Mouse (Mus musculus) MEL (cell line): ENCODE results near the gene Hadha. TPM values are rescaled to one million over a fixed set of nuclear protein-coding genes. Genes with fewer than 3 reads are reported as not detected.

Experiments used
- DNase-seq: peaks from one replicate; pipeline ENCODE4 v3.0.0; 2011; ENCODE audit warnings: low read depth, low spot score
- H3K27ac ChIP-seq: 2 replicates; pipeline ENCODE4 v1.5.1; 2012; ENCODE audit warnings: low read depth, mild to moderate bottlenecking, control low read depth, low read length, moderate library complexity; ENCODE audit not compliant: control insufficient read depth
- H3K27me3 ChIP-seq, 2 experiments: fragments of 150-350 bp in 1 of 2; sonication (generic) in 1 of 2; 2 replicates each; pipeline ENCODE4 v1.6.1; 2012; ENCODE audit warnings: low read length in 2 of 2, mild to moderate bottlenecking in 2 of 2, improper control_type of control experiment in 1 of 2, moderate library complexity in 1 of 2; ENCODE audit not compliant: insufficient read depth in 2 of 2, control insufficient read depth in 1 of 2
- H3K36me3 ChIP-seq, 2 experiments: 2 replicates each; pipeline ENCODE4 v1.6.1; 2012 to 2014; ENCODE audit warnings: low read length in 2 of 2, improper control_type of control experiment in 1 of 2, inconsistent platforms in 1 of 2, mild to moderate bottlenecking in 1 of 2; ENCODE audit not compliant: insufficient read depth in 2 of 2, control insufficient read depth in 1 of 2
- H3K4me1 ChIP-seq, 2 experiments: fragments of 150-350 bp in 1 of 2; sonication (generic) in 1 of 2; 2 replicates each; pipeline ENCODE4 v1.6.1; 2012; ENCODE audit warnings: low read length in 2 of 2, improper control_type of control experiment in 1 of 2, mild to moderate bottlenecking in 1 of 2; ENCODE audit not compliant: insufficient read depth in 2 of 2, control insufficient read depth in 1 of 2
- H3K4me3 ChIP-seq, 2 experiments: fragments of 150-350 bp in 1 of 2; sonication (generic) in 1 of 2; 2 replicates each; pipeline ENCODE4 v1.5.1; 2012; ENCODE audit warnings: low read depth in 2 of 2, low read length in 2 of 2, mild to moderate bottlenecking in 2 of 2, moderate library complexity in 2 of 2, control low read depth in 1 of 2, improper control_type of control experiment in 1 of 2; ENCODE audit not compliant: control insufficient read depth in 1 of 2, insufficient read depth in 1 of 2
- H3K79me2 ChIP-seq: 2 replicates; pipeline ENCODE4 v1.6.1; 2012; ENCODE audit warnings: mild to moderate bottlenecking, low read length, moderate library complexity; ENCODE audit not compliant: control insufficient read depth, poor library complexity, insufficient read depth
- H3K9ac ChIP-seq: 2 replicates; pipeline ENCODE4 v1.6.1; 2012; ENCODE audit warnings: low read depth, mild to moderate bottlenecking, control low read depth, low read length, moderate library complexity; ENCODE audit not compliant: control insufficient read depth, poor library complexity, severe bottlenecking
- H3K9me3 ChIP-seq: fragments of 150-350 bp; sonication (generic); replicated peaks from 2 replicates; pipeline ENCODE4 v1.6.1; 2012; ENCODE audit warnings: mild to moderate bottlenecking, low read length, improper control_type of control experiment, moderate library complexity; ENCODE audit not compliant: insufficient read depth
- BHLHE40 ChIP-seq: IDR thresholded peaks from 2 replicates; pipeline ENCODE4 v1.6.1; 2012; ENCODE audit warnings: low read depth, mild to moderate bottlenecking, inconsistent platforms, low read length, improper control_type of control experiment, borderline replicate concordance
- CHD2 ChIP-seq: IDR thresholded peaks from 2 replicates; pipeline ENCODE4 v1.6.1; 2011; ENCODE audit warnings: low read length, improper control_type of control experiment
- E2F4 ChIP-seq: IDR thresholded peaks from 2 replicates; pipeline ENCODE4 v1.6.1; 2011; ENCODE audit warnings: low read depth, low read length, improper control_type of control experiment, borderline replicate concordance
- ELF1 ChIP-seq: IDR thresholded peaks from 2 replicates; pipeline ENCODE4 v1.6.1; 2014; ENCODE audit warnings: low read depth, mild to moderate bottlenecking, inconsistent platforms, low read length, improper control_type of control experiment, moderate library complexity
- EP300 ChIP-seq, 2 experiments: IDR thresholded peaks; 2 replicates each; pipeline ENCODE4 v1.6.1; 2011; ENCODE audit warnings: improper control_type of control experiment in 2 of 2, low read length in 2 of 2, low read depth in 1 of 2, mild to moderate bottlenecking in 1 of 2
- GATA1 ChIP-seq: IDR thresholded peaks from 2 replicates; pipeline ENCODE4 v1.6.1; 2011; ENCODE audit warnings: low read depth, low read length, improper control_type of control experiment
- HCFC1 ChIP-seq: IDR thresholded peaks from 2 replicates; pipeline ENCODE4 v1.6.1; 2012; ENCODE audit warnings: low read depth, mild to moderate bottlenecking, inconsistent platforms, low read length, improper control_type of control experiment, moderate library complexity
- MAX ChIP-seq: IDR thresholded peaks from 2 replicates; pipeline ENCODE4 v1.6.1; 2011; ENCODE audit warnings: low read length, improper control_type of control experiment
- MAZ ChIP-seq: IDR thresholded peaks from 2 replicates; pipeline ENCODE4 v1.6.1; 2012; ENCODE audit warnings: low read depth, mild to moderate bottlenecking, inconsistent platforms, low read length, improper control_type of control experiment
- MXI1 ChIP-seq: IDR thresholded peaks from 2 replicates; pipeline ENCODE4 v1.6.1; 2011; ENCODE audit warnings: mild to moderate bottlenecking, low read depth, low read length, improper control_type of control experiment
- NRF1 ChIP-seq: IDR thresholded peaks from 2 replicates; pipeline ENCODE4 v1.6.1; 2014; ENCODE audit warnings: low read depth, mild to moderate bottlenecking, inconsistent platforms, low read length, improper control_type of control experiment, moderate library complexity; ENCODE audit not compliant: poor library complexity, insufficient read depth, severe bottlenecking
- POLR2A ChIP-seq, 2 experiments: IDR thresholded peaks; 2 replicates each; pipeline ENCODE4 v1.6.1; 2011 to 2012; ENCODE audit warnings: low read length in 2 of 2, mild to moderate bottlenecking in 2 of 2, control low read depth in 1 of 2, improper control_type of control experiment in 1 of 2, low read depth in 1 of 2, moderate library complexity in 1 of 2; ENCODE audit not compliant: control insufficient read depth in 1 of 2, insufficient read depth in 1 of 2, poor library complexity in 1 of 2
- POLR2AphosphoS2 ChIP-seq: IDR thresholded peaks from 2 replicates; pipeline ENCODE4 v1.6.1; 2011; ENCODE audit warnings: low read length, improper control_type of control experiment
- POLR2AphosphoS5 ChIP-seq: IDR thresholded peaks from 2 replicates; pipeline ENCODE4 v1.6.1; 2012; ENCODE audit warnings: low read depth, borderline replicate concordance, mild to moderate bottlenecking, inconsistent platforms, low read length, moderate library complexity, mixed read lengths
- RAD21 ChIP-seq: IDR thresholded peaks from 2 replicates; pipeline ENCODE4 v1.6.1; 2011; ENCODE audit warnings: mild to moderate bottlenecking, low read depth, low read length, improper control_type of control experiment
- USF2 ChIP-seq, 2 experiments: IDR thresholded peaks; 2 replicates each; pipeline ENCODE4 v1.6.1; 2011 to 2012; ENCODE audit warnings: improper control_type of control experiment in 2 of 2, low read length in 2 of 2, borderline replicate concordance in 1 of 2, inconsistent platforms in 1 of 2, low read depth in 1 of 2, mild to moderate bottlenecking in 1 of 2; ENCODE audit not compliant: insufficient read depth in 1 of 2
- ZNF384 ChIP-seq: IDR thresholded peaks from 2 replicates; pipeline ENCODE4 v1.6.1; 2012; ENCODE audit warnings: low read depth, mild to moderate bottlenecking, inconsistent platforms, low read length, improper control_type of control experiment
- polyA plus RNA-seq, 2 experiments: library from polyadenylated mRNA; stranded (reverse) in 1 of 2; unstranded in 1 of 2; fragments of >175 nt in 1 of 2; fragments of >200 nt in 1 of 2; gene quantifications; 2 replicates each; pipeline versions ENCODE4 v1.2.1 to v1.2.4; 2012; ENCODE audit warnings: low replicate concordance in 2 of 2, low read depth in 1 of 2; ENCODE audit not compliant: insufficient read length in 2 of 2, insufficient read depth in 1 of 2, missing spikeins in 1 of 2
- total RNA-seq: library from RNA; depleted of rRNA; stranded (reverse); fragments of 300-350 nt; gene quantifications from 2 replicates; pipeline ENCODE4 v1.2.3, GENCODE M21; 2012

Hadha gene
- total and polyA plus RNA-seq, 3 experiments, result 107 to 271 (median 120) TPM

DNA sequence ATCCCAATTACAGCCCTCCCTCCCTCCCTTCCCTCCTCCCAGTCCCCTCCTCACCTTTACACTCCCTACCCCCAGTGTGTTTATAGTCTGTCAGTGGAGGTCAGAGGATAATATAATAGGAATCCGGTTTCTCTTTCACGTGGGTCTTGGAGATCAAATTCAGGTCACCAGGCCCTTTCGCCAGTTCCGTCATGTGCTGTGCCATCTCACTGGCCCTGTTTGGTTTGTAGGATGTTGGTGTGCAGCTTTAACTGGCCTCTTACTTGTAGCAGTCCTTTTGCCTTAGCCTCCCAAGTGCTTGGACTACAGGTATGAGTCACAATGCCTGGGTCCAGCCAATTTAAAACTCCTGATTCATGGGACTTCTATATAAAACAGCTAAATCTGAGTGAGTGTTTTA, 20.8 kb upstream of the Hadha start:
- no peak for DNase-seq
- no peaks in the 10 kb centered on the region for H3K79me2 ChIP-seq
- no peak for TF ChIP-seq MAX
- no peak for TF ChIP-seq ELF1
- no peak for TF ChIP-seq BHLHE40
- no peaks in the 10 kb centered on the region for H3K9me3 ChIP-seq
- H3K27me3 ChIP-seq, result no peaks in the 10 kb centered on the region
- H3K27ac ChIP-seq, result no peak overlapping the region
- H3K4me3 ChIP-seq, result no peak overlapping the region
- no peaks in the 10 kb centered on the region for H3K4me1 ChIP-seq
- H3K9ac ChIP-seq, result no peak overlapping the region
- H3K36me3 ChIP-seq, result peaks cover 0 to 42% of the 10 kb centered on the region in 2 experiments; a peak in 2 of 4 replicates

- no peak overlapping the region for H3K9ac ChIP-seq
- H3K79me2 ChIP-seq, result no peaks in the 10 kb centered on the region
- TF ChIP-seq NRF1 (no peak), ELF1 (no peak), E2F4 (no peak), ZNF384 (no peak), RAD21 (no peak), POLR2A (IDR thresholded peaks at IDR 0.05; ENCODE audit: control insufficient read depth in 1 of 2, insufficient read depth in 1 of 2, low read depth in 1 of 2, low read length in 2 of 2, poor library complexity in 1 of 2) (no peak), MAX (no peak)
- DNase-seq, result no peak
- H3K27ac ChIP-seq, result no peak overlapping the region
- H3K9me3 ChIP-seq, result no peaks in the 10 kb centered on the region
- H3K4me1 ChIP-seq, result no peaks in the 10 kb centered on the region
- peaks cover 3 to 48% of the 10 kb centered on the region in 2 experiments for H3K36me3 ChIP-seq
- H3K27me3 ChIP-seq, result no peaks in the 10 kb centered on the region
- H3K4me3 ChIP-seq, result no peak overlapping the region
Observed at GRCm38 (mm10) chr5:30172931-30173692, 18.1 kb upstream of the Hadha start.

DNA sequence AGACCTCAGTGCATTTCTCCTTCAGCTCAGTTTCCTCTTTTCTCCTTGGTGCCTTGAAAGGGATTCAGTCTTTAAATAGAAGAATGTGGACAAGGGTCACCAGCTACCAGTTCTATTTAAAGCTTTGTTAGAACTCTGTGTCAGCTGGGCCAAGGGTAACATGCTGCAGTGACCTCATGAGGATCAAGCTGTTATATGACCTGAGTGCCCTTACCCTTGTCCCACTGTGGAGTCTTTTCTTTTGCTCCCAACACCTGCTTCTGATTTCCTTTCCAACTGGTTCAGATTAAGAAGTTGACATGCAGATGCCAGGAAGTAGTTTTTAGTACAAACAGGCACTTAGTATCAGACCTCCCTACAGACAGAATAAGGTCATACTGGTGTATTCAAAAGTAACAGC, 17.2 kb upstream of the Hadha start:
- no peaks in the 10 kb centered on the region for H3K27me3 ChIP-seq
- no peaks in the 10 kb centered on the region for H3K79me2 ChIP-seq
- H3K36me3 ChIP-seq, result peaks cover 3 to 42% of the 10 kb centered on the region in 2 experiments
- no peak overlapping the region for H3K4me3 ChIP-seq
- no peak overlapping the region for H3K9ac ChIP-seq
- H3K4me1 ChIP-seq, result no peaks in the 10 kb centered on the region
- H3K9me3 ChIP-seq, result no peaks in the 10 kb centered on the region
- no peak for DNase-seq
- TF ChIP-seq POLR2AphosphoS2, result no peak
- no peak for TF ChIP-seq NRF1
- TF ChIP-seq MAZ, result no peak
- TF ChIP-seq POLR2A (IDR thresholded peaks at IDR 0.05; ENCODE audit: control insufficient read depth in 1 of 2, insufficient read depth in 1 of 2, low read depth in 1 of 2, low read length in 2 of 2, poor library complexity in 1 of 2), result no peak
- no peak for TF ChIP-seq CHD2
- TF ChIP-seq POLR2AphosphoS5, result no peak
- no peak for TF ChIP-seq ZNF384
- no peak for TF ChIP-seq USF2 (IDR thresholded peaks at IDR 0.05; ENCODE audit: borderline replicate concordance in 1 of 2, insufficient read depth in 1 of 2, low read depth in 1 of 2, low read length in 2 of 2)
- TF ChIP-seq MXI1, result no peak
- no peak for TF ChIP-seq HCFC1
- no peak for TF ChIP-seq RAD21
- TF ChIP-seq E2F4, result no peak
- TF ChIP-seq GATA1, result no peak
- no peak for TF ChIP-seq EP300 (IDR thresholded peaks at IDR 0.05; ENCODE audit: low read depth in 1 of 2, low read length in 2 of 2)
- no peak overlapping the region for H3K27ac ChIP-seq
